Mouse (Mus musculus): ENCODE measurements around the gene Rnf150. TPM values are rescaled to one million over a fixed set of nuclear protein-coding genes. Genes with fewer than 3 reads are reported as not detected.

Gene Rnf150
- total and polyA plus RNA-seq, 2 experiments from 2014 or later: 1.9 to 9.9 TPM

DNA sequence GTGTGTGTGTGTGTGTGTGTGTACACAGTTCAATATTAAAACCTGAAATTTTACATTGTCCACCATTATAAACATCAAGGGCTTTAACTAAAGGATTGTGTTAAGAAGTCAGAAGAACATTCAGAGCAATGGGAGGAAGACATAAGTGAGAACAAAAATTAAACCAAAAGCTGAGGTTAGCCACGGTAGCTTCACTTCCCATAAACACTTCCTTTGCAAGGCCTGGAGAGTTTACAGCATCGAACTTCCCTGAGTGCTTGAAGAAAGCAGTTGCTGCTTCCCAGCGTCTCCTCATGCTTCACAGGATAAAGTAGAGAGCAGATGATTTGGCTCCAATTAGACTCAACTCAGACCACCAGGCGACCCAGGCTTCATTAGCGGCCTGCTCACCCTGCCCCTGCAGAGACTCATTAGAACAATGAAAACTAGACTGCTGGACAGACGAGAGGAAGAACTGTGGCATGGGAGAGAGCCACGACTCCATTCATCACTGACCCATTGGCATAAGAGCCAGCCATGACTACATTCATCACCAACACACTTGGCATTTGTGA lies 239.9 kb downstream of the Rnf150 start:
- H3K9ac ChIP-seq (replicated peaks; ENCODE audit: low read length): no peak overlapping the region
- ATAC-seq: no peak
- H3K4me2 ChIP-seq (ENCODE audit: low read depth, low read length): no peak overlapping the region
- no peaks in the 10 kb centered on the region for H3K9me3 ChIP-seq (ENCODE audit: low read length)
- no peak for TF ChIP-seq CTCF (IDR thresholded peaks at IDR 0.05; ENCODE audit: low read depth)
- no peaks in the 10 kb centered on the region for H3K27me3 ChIP-seq (ENCODE audit: insufficient read depth, low read length)
- H3K4me1 ChIP-seq (ENCODE audit: insufficient read depth, low read length): no peaks in the 10 kb centered on the region
- 43% methylated on average over 7 of the region's 7 CpGs for WGBS
- DNase-seq (ENCODE audit: low spot score): no peak
- H3K27ac ChIP-seq: no peak overlapping the region
- no peaks in the 10 kb centered on the region for H3K36me3 ChIP-seq (ENCODE audit: insufficient read depth, low read length)
- no peak overlapping the region for H3K4me3 ChIP-seq (ENCODE audit: low read length)

DNA sequence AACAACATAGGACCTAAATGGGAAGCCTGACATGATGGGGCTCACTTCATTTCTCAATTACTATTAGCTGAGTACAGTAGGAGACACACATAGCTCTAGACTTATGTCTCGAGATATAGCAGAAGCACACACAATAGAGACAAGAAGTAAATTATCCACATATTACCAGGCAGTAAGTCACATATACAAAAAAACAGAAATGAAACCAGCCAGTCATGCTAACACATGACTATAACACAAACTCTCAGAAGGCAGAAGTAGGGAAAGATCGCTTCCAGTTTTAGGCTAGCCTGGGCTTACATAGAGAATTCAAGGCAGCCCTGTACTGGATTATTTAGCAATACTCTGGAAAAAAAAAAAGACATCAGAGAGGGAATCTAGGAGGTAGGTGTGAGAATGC lies 240.8 kb downstream of the Rnf150 start:
- Histone ChIP-seq H3K4me2 (ENCODE audit: low read depth, low read length) (no peak overlapping the region), H3K9me3 (ENCODE audit: low read length) (no peaks in the 10 kb centered on the region), H3K27me3 (ENCODE audit: insufficient read depth, low read length) (no peaks in the 10 kb centered on the region), H3K27ac (no peak overlapping the region), H3K9ac (replicated peaks; ENCODE audit: low read length) (no peak overlapping the region), H3K4me3 (ENCODE audit: low read length) (no peak overlapping the region), H3K4me1 (ENCODE audit: insufficient read depth, low read length) (no peaks in the 10 kb centered on the region), H3K36me3 (ENCODE audit: insufficient read depth, low read length) (no peaks in the 10 kb centered on the region)
- TF ChIP-seq CTCF (IDR thresholded peaks at IDR 0.05; ENCODE audit: low read depth): no peak
- 93% methylated on average over 2 of the region's 2 CpGs for WGBS
- ATAC-seq (no peak), DNase-seq (ENCODE audit: low spot score) (no peak)

DNA sequence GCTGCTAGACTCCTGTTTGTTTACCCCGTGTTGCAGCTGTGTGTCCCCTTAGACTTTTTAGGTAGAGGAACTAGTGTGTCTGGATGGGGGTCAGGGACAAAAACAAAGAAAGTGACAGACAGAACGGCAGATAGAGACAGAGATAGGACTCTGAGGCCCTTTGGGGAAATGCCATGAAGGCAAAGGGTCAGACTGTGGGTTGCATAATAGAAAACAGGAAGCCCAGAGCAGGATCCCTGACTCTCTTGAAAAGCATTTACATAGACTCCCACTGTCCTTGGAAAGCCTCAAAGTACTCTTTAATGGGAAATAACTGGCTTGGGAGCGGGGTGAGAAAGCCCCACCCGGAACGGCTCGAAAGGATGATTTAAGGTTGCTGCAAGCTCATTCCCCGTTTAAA lies 246.6 kb downstream of the Rnf150 start:
- no peak for TF ChIP-seq CTCF (IDR thresholded peaks at IDR 0.05; ENCODE audit: low read depth)
- Histone ChIP-seq H3K36me3 (ENCODE audit: insufficient read depth, low read length) (no peaks in the 10 kb centered on the region), H3K9me3 (ENCODE audit: low read length) (no peaks in the 10 kb centered on the region), H3K27me3 (ENCODE audit: insufficient read depth, low read length) (no peaks in the 10 kb centered on the region), H3K27ac (no peak overlapping the region), H3K4me3 (ENCODE audit: low read length) (no peak overlapping the region), H3K9ac (replicated peaks; ENCODE audit: low read length) (no peak overlapping the region), H3K4me1 (ENCODE audit: insufficient read depth, low read length) (no peaks in the 10 kb centered on the region), H3K4me2 (ENCODE audit: low read depth, low read length) (no peak overlapping the region)
- WGBS: 81% methylated on average over 7 of the region's 7 CpGs
- DNase-seq (ENCODE audit: low spot score) (no peak), ATAC-seq (no peak)

DNA sequence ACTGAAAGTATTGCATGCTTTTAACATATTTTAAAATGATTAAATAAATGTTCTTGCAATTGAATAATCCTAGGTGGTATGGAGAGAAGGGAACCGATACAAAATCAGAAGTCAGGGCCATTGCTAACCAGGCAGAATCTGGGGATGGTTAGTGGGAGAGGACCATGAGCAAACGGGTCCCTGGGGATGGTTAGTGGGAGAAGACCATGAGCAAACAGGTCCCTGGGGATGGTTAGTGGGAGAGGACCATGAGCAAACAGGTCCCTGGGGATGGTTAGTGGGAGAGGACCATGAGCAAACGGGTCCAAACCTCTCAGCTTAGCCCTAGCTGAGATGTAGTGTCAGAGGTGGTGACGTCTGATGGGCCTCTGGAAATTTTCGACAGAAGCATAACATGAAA lies 247.0 kb downstream of the Rnf150 start:
- ATAC-seq (no peak), DNase-seq (ENCODE audit: low spot score) (no peak)
- H3K36me3 ChIP-seq (ENCODE audit: insufficient read depth, low read length): no peaks in the 10 kb centered on the region
- no peaks in the 10 kb centered on the region for H3K27me3 ChIP-seq (ENCODE audit: insufficient read depth, low read length)
- TF ChIP-seq CTCF (IDR thresholded peaks at IDR 0.05; ENCODE audit: low read depth): no peak
- no peaks in the 10 kb centered on the region for H3K4me1 ChIP-seq (ENCODE audit: insufficient read depth, low read length)
- H3K9me3 ChIP-seq (ENCODE audit: low read length): no peaks in the 10 kb centered on the region
- H3K9ac ChIP-seq (replicated peaks; ENCODE audit: low read length): no peak overlapping the region
- H3K4me2 ChIP-seq (ENCODE audit: low read depth, low read length): no peak overlapping the region
- H3K4me3 ChIP-seq (ENCODE audit: low read length): no peak overlapping the region
- H3K27ac ChIP-seq: no peak overlapping the region
- 90% methylated on average over 5 of the region's 5 CpGs for WGBS

DNA sequence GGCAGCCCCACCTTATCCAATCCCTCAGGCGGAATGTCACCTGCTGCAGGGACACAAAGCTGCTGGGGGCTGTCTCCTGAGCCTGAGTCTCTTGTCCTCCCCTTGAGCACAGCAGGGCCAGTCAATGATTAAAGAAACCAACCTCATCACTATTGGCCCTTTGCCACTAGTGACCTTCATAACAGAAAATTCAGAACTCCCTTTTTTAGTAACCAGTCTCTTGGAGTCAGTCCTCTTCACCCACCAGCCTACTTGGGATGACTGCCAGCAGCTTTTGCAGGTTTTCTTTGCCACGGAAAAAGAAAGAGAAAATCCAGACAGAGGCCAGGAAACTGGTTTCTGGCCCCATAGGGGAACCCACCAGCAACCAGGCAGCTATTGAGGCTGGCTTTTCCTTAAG lies 271.9 kb downstream of the Rnf150 start:
- Histone ChIP-seq H3K36me3 (ENCODE audit: insufficient read depth, low read length) (no peaks in the 10 kb centered on the region), H3K27me3 (ENCODE audit: insufficient read depth, low read length) (no peaks in the 10 kb centered on the region), H3K9ac (replicated peaks; ENCODE audit: low read length) (no peak overlapping the region), H3K4me3 (ENCODE audit: low read length) (no peak overlapping the region), H3K4me2 (ENCODE audit: low read depth, low read length) (no peak overlapping the region), H3K27ac (no peak overlapping the region), H3K9me3 (ENCODE audit: low read length) (no peaks in the 10 kb centered on the region), H3K4me1 (ENCODE audit: insufficient read depth, low read length) (no peaks in the 10 kb centered on the region)
- TF ChIP-seq CTCF (IDR thresholded peaks at IDR 0.05; ENCODE audit: low read depth): no peak
- DNase-seq (ENCODE audit: low spot score) (no peak), ATAC-seq (no peak)
- 52% methylated on average over 2 of the region's 2 CpGs for WGBS

DNA sequence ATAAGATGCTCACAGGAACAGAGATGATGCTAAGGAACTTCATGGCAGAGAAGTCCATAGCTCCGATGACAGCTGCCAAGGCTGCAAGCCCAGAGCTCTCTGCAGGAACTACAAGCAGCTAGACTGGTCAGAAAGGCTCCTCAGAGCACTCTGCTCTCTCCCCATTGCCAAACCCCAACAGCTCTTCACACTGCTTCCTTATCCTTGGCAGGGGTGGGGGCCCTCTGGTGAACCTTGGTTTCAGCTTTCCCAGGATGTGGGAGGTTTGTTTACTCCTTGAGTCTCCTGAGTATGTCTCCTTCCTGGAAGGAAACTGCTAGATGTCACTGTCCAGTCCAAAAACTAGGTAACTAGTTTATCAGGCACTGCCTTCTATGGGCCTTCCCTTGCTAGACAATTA lies 276.9 kb downstream of the Rnf150 start:
- H3K9me3 ChIP-seq (ENCODE audit: low read length): no peaks in the 10 kb centered on the region
- H3K9ac ChIP-seq (replicated peaks; ENCODE audit: low read length): no peak overlapping the region
- no peaks in the 10 kb centered on the region for H3K36me3 ChIP-seq (ENCODE audit: insufficient read depth, low read length)
- WGBS: 42% methylated on average over 1 of the region's 1 CpGs
- DNase-seq (ENCODE audit: low spot score) (no peak), ATAC-seq (no peak)
- no peak overlapping the region for H3K4me2 ChIP-seq (ENCODE audit: low read depth, low read length)
- no peaks in the 10 kb centered on the region for H3K27me3 ChIP-seq (ENCODE audit: insufficient read depth, low read length)
- H3K4me3 ChIP-seq (ENCODE audit: low read length): no peak overlapping the region
- TF ChIP-seq CTCF (IDR thresholded peaks at IDR 0.05; ENCODE audit: low read depth): no peak
- H3K4me1 ChIP-seq (ENCODE audit: insufficient read depth, low read length): no peaks in the 10 kb centered on the region
- no peak overlapping the region for H3K27ac ChIP-seq

DNA sequence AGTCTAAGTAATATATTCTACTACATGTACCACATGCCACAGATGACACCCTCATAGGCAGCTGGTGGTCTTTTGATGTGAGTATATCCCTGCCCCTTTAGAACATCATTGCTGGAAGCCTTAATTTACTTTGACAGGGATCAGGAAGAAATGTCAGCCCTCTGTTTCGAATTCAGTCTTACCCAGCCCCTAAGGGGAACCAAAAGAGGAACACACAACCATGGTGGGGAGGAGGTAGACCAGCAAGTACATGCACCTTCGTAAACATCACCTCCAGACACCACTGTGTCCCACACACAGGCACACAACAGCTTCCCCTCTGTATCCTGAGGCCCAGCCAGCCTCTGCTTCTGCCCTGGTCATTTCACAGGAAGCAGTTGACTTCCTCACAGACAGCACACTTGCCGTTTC lies 277.6 kb downstream of the Rnf150 start:
- Histone ChIP-seq H3K4me2 (ENCODE audit: low read depth, low read length) (no peak overlapping the region), H3K4me1 (ENCODE audit: insufficient read depth, low read length) (no peaks in the 10 kb centered on the region), H3K9ac (replicated peaks; ENCODE audit: low read length) (no peak overlapping the region), H3K4me3 (ENCODE audit: low read length) (no peak overlapping the region), H3K9me3 (ENCODE audit: low read length) (no peaks in the 10 kb centered on the region), H3K27ac (no peak overlapping the region), H3K36me3 (ENCODE audit: insufficient read depth, low read length) (no peaks in the 10 kb centered on the region), H3K27me3 (ENCODE audit: insufficient read depth, low read length) (no peaks in the 10 kb centered on the region)
- no peak for ATAC-seq
- 71% methylated on average over 3 of the region's 3 CpGs for WGBS
- no peak for TF ChIP-seq CTCF (IDR thresholded peaks at IDR 0.05; ENCODE audit: low read depth)
- no peak for DNase-seq (ENCODE audit: low spot score)

Other genes starting within 250 kb of the Rnf150 start
- 27.9 and 32.0 TPM in 2 replicates for gene Zfp330, start 89.2 kb upstream of the Rnf150 start, total RNA-seq (2014; rRNA removed)
- gene Zfp330, start 89.2 kb upstream of the Rnf150 start, polyA plus RNA-seq (2015; fragmentation: Nextera tagmentation; extraction: Ambion mirVana): 68.1 and 69.9 TPM in 2 replicates

All from hindbrain, postnatal 0 days (tissue).